Mouse (Mus musculus): Measurements from ENCODE around the gene Ifit2. TPM values are rescaled to one million over a fixed set of nuclear protein-coding genes. Genes with fewer than 3 reads are reported as not detected.
"Not testable (repeated sequence)": the region's sequence is repeated elsewhere in the genome, so short reads cannot be mapped to it uniquely, and the experiment has no call there.

Ifit2 gene
- polyA plus RNA-seq, 1 experiment from 2014 or later: 9.0 TPM

DNA sequence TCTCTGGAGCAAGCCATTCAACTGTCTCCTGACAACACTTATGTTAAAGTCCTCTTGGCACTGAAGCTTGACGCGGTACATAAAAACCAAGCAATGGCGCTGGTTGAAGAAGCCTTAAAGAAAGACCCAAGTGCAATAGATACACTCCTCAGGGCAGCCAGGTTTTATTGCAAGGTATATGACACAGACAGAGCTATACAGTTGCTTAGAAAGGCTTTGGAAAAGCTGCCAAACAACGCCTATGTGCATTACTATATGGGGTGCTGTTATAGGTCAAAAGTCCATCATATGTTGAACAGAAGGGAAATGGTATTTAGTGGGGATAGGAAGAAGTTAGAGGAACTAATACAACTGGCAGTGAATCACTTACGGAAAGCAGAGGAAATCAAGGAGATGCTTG is 23.2 kb downstream of the Ifit2 start:
- no peak for ATAC-seq (ENCODE audit: insufficient number of reproducible peaks, insufficient read depth, low FRiP score, low TSS enrichment, low read depth)
- H3K9me3 ChIP-seq: no peaks in the 10 kb centered on the region
- no peak overlapping the region for H3K4me2 ChIP-seq
- no peak overlapping the region for H3K9ac ChIP-seq (replicated peaks)
- H3K4me3 ChIP-seq (replicated peaks): no peak overlapping the region
- 92% methylated on average over 5 of the region's 5 CpGs for WGBS
- peaks cover 5% of the 10 kb centered on the region; the same call in 1 of the 2 replicates for H3K36me3 ChIP-seq
- peaks cover 16% of the 10 kb centered on the region; the same call in 1 of the 2 replicates for H3K4me1 ChIP-seq (replicated peaks)
- H3K27ac ChIP-seq: no peak overlapping the region
- H3K27me3 ChIP-seq: no peaks in the 10 kb centered on the region

DNA sequence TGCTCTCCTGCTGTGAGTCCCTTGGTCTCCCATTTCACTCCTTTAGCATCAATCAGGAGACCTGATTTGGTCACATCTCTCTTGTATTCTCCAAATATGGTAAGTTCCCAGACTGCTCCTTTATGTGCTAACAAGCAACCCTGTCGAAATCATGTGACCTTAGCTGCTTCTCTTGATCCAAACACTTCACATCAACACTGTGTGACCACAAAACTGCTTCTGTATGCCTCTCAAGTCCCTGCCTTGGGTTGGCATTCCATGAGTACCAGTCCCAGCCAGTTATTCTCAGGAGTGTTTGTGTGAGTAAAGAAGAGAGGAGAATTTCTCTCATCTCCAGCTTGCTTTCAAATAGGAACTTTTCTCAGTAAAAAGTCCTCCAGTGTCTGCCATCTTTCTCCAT is 26.6 kb downstream of the Ifit2 start:
- Histone ChIP-seq H3K27me3 (no peaks in the 10 kb centered on the region), H3K4me2 (no peak overlapping the region), H3K9me3 (no peaks in the 10 kb centered on the region), H3K9ac (replicated peaks) (no peak overlapping the region), H3K36me3 (peaks cover 5% of the 10 kb centered on the region; the same call in 1 of the 2 replicates), H3K27ac (no peak overlapping the region), H3K4me3 (replicated peaks) (no peak overlapping the region), H3K4me1 (replicated peaks) (no peaks in the 10 kb centered on the region)
- whole genome bisulfite sequencing: 74% methylated on average over 1 of the region's 1 CpGs
- ATAC-seq (ENCODE audit: insufficient number of reproducible peaks, insufficient read depth, low FRiP score, low TSS enrichment, low read depth): no peak

DNA sequence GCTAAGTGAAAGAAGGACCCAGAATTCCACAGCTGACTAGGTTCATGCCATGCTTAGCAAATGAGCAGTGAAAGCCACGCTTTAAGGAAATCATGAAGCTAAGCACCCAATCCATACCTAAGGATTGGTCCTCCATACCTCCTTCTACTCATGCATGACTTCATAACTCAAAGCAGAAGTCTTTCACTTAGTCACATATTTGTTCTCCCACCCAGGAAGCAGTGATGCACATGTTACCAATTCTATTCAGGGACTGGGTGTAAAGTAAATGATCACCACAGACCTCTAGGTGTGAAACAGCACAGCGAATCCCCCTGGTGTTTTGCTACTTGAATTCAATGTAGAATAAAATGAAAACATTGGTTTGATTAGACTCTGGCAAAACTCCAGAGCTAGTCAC is 32.2 kb downstream of the Ifit2 start:
- 79% methylated on average over 2 of the region's 2 CpGs for WGBS
- not testable (repeated sequence) for H3K4me1 ChIP-seq (replicated peaks); H3K27ac ChIP-seq; ATAC-seq (ENCODE audit: insufficient number of reproducible peaks, insufficient read depth, low FRiP score, low TSS enrichment, low read depth); H3K4me2 ChIP-seq; H3K9me3 ChIP-seq; H3K4me3 ChIP-seq (replicated peaks); H3K9ac ChIP-seq (replicated peaks); H3K27me3 ChIP-seq; H3K36me3 ChIP-seq

DNA sequence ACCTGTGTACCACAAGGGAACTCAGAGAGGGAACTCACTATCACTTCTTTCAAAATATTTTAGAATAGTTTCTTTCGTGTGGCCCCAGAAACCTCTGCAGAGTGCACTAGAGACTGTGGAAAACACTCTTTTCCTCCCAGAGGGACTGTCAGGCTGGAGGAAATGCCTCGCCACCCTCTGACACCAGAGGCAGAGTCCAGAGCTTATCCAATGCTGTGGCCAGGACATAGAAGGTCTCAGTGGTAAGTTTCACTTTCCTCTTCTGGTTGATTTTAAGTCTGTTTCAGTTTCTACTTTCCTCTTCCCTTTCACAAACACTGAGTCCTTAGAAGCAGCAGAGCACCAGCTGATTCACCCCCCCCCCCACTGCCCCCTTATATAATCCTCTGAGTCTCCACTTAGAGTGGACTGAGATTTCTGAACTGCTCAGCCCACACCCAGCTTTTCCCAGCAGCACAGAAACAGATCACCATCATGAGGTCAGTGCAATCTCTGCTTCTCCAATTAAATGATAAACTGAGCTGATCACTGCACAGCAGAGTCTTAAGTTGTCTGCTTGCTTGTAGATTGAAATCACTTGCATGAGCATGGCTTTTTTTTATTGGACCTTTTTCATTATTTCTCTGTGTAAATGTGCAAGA is 32.8 kb downstream of the Ifit2 start, which contains the start of gene Ifit3:
Gene Ifit3 (plus strand): TSS at position 406 of the 641 bp plus-strand sequence.
- H3K27ac ChIP-seq; H3K36me3 ChIP-seq; H3K4me1 ChIP-seq (replicated peaks); H3K4me2 ChIP-seq; H3K9ac ChIP-seq (replicated peaks); ATAC-seq (ENCODE audit: insufficient number of reproducible peaks, insufficient read depth, low FRiP score, low TSS enrichment, low read depth); H3K27me3 ChIP-seq; H3K9me3 ChIP-seq; H3K4me3 ChIP-seq (replicated peaks): not testable (repeated sequence)
- 44% methylated on average over 2 of the region's 2 CpGs for WGBS

DNA sequence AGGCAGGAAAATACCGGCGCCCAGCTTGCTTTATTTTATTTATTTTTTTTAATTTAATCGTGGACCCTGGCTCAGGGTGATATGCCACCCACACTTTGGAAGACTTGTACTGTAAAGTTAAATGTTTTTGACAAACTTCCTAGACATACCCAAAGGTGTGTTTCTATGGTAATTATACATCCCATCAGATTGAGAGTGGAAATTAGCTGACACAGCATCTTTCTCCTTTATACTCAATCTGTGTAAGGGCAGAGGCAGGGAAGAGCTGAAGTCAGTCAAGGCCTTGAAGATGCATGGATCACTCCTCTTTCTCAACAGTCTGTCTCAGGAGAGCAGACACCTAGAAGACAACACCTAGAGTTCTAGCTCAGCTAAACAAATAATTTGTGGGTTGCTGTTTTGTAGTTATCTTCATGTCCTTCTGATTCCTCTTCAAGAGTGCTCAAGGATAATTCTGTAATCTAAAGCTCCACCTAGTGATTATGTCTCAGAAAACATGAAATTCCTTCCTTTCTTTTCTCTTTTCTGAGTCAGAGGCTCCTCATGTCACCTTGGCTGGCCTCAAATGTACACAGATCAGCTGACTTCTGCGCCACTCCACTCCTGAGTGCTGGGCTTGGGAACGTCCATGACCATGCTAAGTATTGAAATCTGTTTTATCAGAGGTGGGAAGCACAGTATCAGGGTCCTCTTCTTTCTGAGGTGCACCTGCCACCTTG is 35.4 kb downstream of the Ifit2 start:
- H3K36me3 ChIP-seq; H3K4me2 ChIP-seq; ATAC-seq (ENCODE audit: insufficient number of reproducible peaks, insufficient read depth, low FRiP score, low TSS enrichment, low read depth); H3K27me3 ChIP-seq; H3K27ac ChIP-seq; H3K4me1 ChIP-seq (replicated peaks); H3K9me3 ChIP-seq; H3K4me3 ChIP-seq (replicated peaks); H3K9ac ChIP-seq (replicated peaks): not testable (repeated sequence)
- 70% methylated on average over 5 of the region's 5 CpGs for WGBS

DNA sequence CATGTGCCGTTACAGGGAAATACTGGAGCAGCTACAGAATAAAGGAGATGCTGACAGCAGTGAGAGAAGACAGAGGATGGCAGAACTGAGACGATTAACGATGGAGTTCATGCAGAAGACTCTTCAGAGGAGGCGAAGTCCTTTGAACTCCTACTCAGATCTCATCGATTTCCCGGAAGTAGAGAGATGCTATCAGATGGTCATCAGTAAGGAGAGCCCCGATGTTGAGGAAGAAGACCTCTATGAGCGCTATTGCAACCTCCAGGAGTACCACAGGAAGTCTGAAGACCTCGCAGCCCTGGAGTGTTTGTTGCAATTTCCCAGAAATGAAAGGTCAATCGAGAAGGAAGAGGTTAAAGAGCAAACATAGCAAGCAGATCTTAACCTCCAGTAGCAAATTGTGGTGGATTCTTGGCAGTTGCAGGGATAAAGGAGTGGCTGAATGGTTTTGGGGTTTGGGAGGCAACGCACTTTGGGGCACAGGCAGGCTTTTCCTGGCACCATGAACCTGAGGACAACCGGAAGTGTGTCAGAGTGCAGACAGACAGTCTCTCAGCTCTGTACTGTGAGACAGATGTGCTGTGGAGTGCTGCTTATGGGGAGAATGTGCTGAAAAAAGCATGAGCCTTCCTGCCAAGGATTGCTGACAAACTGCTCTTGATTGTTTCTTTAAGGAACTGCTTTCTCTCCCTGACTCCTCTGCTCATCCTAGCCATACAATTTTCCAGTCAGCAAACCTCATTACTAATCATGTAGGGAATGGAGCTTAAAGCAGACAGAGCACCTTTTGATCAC is 37.6 kb downstream of the Ifit2 start:
- not testable (repeated sequence) for ATAC-seq (ENCODE audit: insufficient number of reproducible peaks, insufficient read depth, low FRiP score, low TSS enrichment, low read depth); H3K4me1 ChIP-seq (replicated peaks); H3K4me2 ChIP-seq; H3K4me3 ChIP-seq (replicated peaks); H3K27ac ChIP-seq; H3K27me3 ChIP-seq; H3K9ac ChIP-seq (replicated peaks); H3K36me3 ChIP-seq; H3K9me3 ChIP-seq
- 83% methylated on average over 7 of the region's 12 CpGs for WGBS

DNA sequence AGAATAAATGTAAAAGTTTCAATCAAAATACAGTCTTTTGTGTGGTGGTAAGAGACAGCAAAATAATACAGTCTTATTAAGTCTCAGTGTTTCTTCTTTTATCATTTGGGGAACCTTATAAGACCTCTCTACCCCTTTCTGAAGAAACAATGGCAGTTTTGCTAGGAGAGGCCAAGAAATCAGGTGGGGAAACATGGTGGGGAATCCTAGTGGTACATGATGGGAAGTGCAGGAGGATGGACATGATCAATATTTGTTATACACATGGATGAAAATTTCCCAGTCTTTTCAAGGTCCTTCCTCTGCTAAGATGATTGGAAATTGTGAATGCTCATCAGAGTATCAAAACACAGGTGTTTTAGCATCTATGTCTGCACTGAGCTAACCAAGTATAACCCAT is 38.5 kb downstream of the Ifit2 start:
- Histone ChIP-seq H3K27ac (no peak overlapping the region), H3K4me1 (replicated peaks) (no peaks in the 10 kb centered on the region), H3K27me3 (no peaks in the 10 kb centered on the region), H3K9ac (replicated peaks) (no peak overlapping the region), H3K9me3 (no peaks in the 10 kb centered on the region), H3K4me3 (replicated peaks) (no peak overlapping the region), H3K4me2 (no peak overlapping the region), H3K36me3 (no peaks in the 10 kb centered on the region)
- no peak for ATAC-seq (ENCODE audit: insufficient number of reproducible peaks, insufficient read depth, low FRiP score, low TSS enrichment, low read depth)

DNA sequence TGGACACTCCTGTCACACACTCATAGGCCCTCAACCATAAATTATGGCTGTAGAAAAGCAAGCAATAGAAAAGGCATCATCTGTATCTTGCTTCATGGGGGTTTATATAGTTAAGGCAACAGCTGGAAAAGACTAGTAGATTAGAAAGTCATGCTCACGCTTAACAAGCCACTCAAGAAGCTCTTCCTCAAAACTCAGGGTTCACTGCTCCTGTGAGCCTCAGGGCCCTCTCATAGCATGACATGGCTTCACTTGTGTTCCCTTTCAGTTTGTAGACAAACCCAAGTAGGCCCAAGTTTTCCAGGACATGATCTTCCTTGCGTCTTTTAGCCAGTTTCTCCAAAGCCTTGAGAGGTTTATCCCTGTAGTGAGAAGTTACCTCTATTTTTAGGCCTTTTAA is 43.0 kb downstream of the Ifit2 start:
- H3K4me2 ChIP-seq: no peak overlapping the region
- ATAC-seq (ENCODE audit: insufficient number of reproducible peaks, insufficient read depth, low FRiP score, low TSS enrichment, low read depth): no peak
- H3K4me1 ChIP-seq (replicated peaks): no peaks in the 10 kb centered on the region
- H3K36me3 ChIP-seq: no peaks in the 10 kb centered on the region
- H3K4me3 ChIP-seq (replicated peaks): no peak overlapping the region
- no peaks in the 10 kb centered on the region for H3K27me3 ChIP-seq
- H3K9me3 ChIP-seq: no peaks in the 10 kb centered on the region
- H3K27ac ChIP-seq: no peak overlapping the region
- no peak overlapping the region for H3K9ac ChIP-seq (replicated peaks)
- 90% methylated on average over 2 of the region's 2 CpGs for WGBS

DNA sequence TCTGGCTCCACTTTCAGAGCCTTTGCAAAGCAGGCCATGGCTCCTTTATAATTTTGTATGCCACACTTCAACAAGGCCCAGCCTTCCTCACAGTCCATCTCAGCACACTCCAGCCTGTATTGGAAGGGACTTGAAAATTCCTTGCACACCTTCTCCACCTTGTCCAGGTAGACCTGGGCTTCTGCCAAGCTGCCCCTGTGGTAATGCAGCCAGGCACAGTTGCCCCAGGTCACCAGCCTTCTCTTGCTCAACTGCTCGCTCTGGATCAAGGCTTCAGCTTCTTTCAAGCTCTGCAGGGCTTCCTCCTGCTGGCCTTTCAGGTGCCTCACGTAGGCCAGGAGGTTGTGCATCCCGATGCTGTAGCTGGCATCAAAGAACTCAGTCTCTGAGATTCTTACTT is 44.0 kb downstream of the Ifit2 start:
- H3K36me3 ChIP-seq; H3K27ac ChIP-seq; ATAC-seq (ENCODE audit: insufficient number of reproducible peaks, insufficient read depth, low FRiP score, low TSS enrichment, low read depth); H3K9me3 ChIP-seq; H3K27me3 ChIP-seq; H3K4me1 ChIP-seq (replicated peaks); H3K4me3 ChIP-seq (replicated peaks); H3K4me2 ChIP-seq; H3K9ac ChIP-seq (replicated peaks): not testable (repeated sequence)
- WGBS: 77% methylated on average over 3 of the region's 3 CpGs

DNA sequence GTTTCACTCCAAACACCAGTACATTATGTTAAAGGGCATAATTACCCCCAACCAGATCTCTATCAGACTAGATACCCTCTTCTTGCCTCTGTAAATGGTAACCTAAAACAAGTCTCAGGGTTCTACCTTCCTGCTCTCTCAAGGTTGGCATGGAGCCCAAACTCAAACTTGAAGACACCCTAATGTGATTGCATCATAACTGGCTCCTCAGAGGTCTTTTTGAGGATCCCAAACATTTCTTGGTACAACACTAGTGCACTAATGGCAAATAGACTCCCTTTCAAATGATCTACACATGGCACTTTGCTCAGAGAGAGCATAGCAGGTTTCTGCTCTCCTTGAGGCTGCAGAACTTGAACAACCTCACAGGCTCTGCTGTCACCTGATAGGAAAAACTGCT is 46.3 kb downstream of the Ifit2 start:
- H3K27ac ChIP-seq: no peak overlapping the region
- H3K36me3 ChIP-seq: no peaks in the 10 kb centered on the region
- no peaks in the 10 kb centered on the region for H3K4me1 ChIP-seq (replicated peaks)
- no peak overlapping the region for H3K9ac ChIP-seq (replicated peaks)
- no peak overlapping the region for H3K4me3 ChIP-seq (replicated peaks)
- no peak overlapping the region for H3K4me2 ChIP-seq
- no peak for ATAC-seq (ENCODE audit: insufficient number of reproducible peaks, insufficient read depth, low FRiP score, low TSS enrichment, low read depth)
- H3K9me3 ChIP-seq: no peaks in the 10 kb centered on the region
- no peaks in the 10 kb centered on the region for H3K27me3 ChIP-seq

DNA sequence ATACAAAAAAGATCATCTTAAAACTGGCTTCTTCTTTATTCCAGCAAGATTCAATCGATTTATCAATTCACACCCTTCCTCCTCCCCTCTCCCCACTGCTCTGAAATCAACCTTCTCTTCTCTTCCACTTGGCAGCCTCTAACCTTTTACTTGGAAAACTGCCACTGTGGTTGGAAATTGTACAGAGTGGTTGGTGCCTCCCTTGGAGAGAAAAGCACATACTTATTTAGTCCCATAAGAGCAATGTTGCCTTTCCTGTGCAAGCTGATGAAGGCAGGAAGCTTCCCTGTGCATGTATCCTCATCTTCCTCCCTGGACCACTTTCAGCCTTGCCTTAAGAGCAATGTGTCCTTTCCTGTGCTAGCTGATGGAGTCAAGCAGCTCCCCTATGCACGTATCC is 47.8 kb downstream of the Ifit2 start:
- no peak overlapping the region for H3K4me3 ChIP-seq (replicated peaks)
- H3K36me3 ChIP-seq: no peaks in the 10 kb centered on the region
- H3K4me1 ChIP-seq (replicated peaks): no peaks in the 10 kb centered on the region
- no peak for ATAC-seq (ENCODE audit: insufficient number of reproducible peaks, insufficient read depth, low FRiP score, low TSS enrichment, low read depth)
- H3K9ac ChIP-seq (replicated peaks): no peak overlapping the region
- H3K4me2 ChIP-seq: no peak overlapping the region
- H3K27ac ChIP-seq: no peak overlapping the region
- no peaks in the 10 kb centered on the region for H3K27me3 ChIP-seq
- no peaks in the 10 kb centered on the region for H3K9me3 ChIP-seq
- 80% methylated on average over 2 of the region's 2 CpGs for WGBS

Measured in limb, embryonic 12.5 days (tissue).